Mouse (Mus musculus): Measurements from ENCODE around the gene Eva1c. TPM values are rescaled to one million over a fixed set of nuclear protein-coding genes. Genes with fewer than 3 reads are reported as not detected.

The Eva1c gene
- polyA plus RNA-seq, 1 experiment = 2.2 TPM

DNA sequence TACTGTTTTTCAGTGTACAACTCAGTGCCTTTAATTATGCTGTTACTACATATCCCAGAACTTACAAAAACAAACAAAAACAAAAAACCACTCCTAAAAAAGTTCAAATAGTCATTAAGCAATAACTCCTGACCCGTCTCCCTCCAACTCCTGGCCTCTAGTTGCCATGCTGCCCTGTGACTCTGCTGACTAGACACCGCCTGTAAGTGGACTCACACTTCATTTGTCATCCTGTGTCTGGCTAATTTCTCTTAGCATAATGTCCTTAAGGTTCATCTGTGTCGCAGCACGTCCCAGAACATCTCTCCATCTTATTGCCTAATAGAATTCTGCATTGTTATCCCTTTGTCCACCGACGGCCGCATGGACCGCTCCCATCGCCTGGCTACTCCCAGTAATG lies 979 bp downstream of the Eva1c start:
- no peak for DNase-seq (ENCODE audit: low read depth)
- TF ChIP-seq CTCF (IDR thresholded peaks at IDR 0.05; ENCODE audit: borderline replicate concordance, extremely low read depth, insufficient read depth, insufficient read length) (no peak), POLR2A (IDR thresholded peaks at IDR 0.05; ENCODE audit: borderline replicate concordance, extremely low read depth, insufficient read depth, insufficient read length, poor library complexity, severe bottlenecking) (no peak)

DNA sequence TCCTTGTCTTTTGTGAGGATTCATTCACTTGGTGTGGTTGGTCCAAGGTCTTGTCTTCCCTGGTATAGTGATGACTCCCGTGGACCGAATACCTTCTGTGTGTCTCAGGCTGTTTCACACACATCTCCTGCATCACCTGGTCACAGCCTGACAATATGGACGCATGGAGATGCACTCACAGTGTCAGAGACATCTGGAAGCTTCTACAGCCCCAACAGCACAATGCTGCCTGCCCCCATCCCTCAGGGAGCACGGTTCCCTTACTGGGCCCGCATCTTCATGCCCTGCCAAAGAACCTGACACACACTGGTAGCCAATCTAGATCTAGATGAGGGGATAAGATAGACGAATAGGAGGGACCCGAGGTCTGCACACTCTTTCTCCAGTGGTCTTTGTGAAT lies 2.6 kb downstream of the Eva1c start:
- TF ChIP-seq CTCF (IDR thresholded peaks at IDR 0.05; ENCODE audit: borderline replicate concordance, extremely low read depth, insufficient read depth, insufficient read length) (no peak), POLR2A (IDR thresholded peaks at IDR 0.05; ENCODE audit: borderline replicate concordance, extremely low read depth, insufficient read depth, insufficient read length, poor library complexity, severe bottlenecking) (no peak)
- DNase-seq (ENCODE audit: low read depth) = no peak

DNA sequence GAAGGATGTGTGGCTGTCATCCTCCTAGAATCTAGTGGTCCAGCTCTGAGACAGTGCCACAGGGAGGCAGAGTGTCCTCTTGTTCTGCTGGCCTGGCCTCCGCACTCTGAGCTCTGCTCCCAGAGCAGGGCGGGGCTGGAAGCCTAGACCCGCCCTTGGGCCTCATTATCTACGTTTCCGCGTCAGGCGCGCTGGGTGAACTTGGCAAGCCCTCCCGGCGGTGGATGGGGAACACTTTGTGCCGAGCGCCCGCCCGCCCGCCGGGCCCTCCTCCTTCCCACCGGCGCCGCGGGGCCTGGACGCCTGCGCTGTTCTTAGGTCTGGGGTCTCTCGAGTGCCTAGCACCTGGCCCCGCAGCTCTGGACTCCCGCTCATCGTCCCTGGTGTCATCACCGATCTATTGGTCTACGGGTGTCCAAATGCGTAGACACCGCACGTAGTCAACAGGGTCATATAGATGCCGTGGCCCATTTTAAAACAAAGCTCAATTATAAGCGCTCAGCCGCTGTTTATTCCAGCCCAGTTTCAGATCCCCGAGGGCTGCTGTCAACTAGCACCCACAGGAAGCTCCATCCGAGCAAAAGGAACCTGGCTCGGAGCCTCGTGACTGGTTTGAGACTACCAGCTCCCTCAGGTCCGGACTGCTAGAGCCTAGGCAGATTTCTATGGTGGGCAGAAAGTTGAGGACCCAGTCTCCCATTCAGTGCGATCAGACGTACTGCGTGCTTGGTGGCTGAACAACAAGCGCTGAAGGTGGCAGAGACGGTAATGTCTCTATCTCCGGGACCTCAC lies 3.6 kb downstream of the Eva1c start:
- peak; percentile 90 for DNase-seq (ENCODE audit: low read depth)
- TF ChIP-seq CTCF (IDR thresholded peaks at IDR 0.05; ENCODE audit: borderline replicate concordance, extremely low read depth, insufficient read depth, insufficient read length) (0 out of 2 replicates have a peak, but pooled peaks have one; percentile 23), POLR2A (IDR thresholded peaks at IDR 0.05; ENCODE audit: borderline replicate concordance, extremely low read depth, insufficient read depth, insufficient read length, poor library complexity, severe bottlenecking) (no peak)

DNA sequence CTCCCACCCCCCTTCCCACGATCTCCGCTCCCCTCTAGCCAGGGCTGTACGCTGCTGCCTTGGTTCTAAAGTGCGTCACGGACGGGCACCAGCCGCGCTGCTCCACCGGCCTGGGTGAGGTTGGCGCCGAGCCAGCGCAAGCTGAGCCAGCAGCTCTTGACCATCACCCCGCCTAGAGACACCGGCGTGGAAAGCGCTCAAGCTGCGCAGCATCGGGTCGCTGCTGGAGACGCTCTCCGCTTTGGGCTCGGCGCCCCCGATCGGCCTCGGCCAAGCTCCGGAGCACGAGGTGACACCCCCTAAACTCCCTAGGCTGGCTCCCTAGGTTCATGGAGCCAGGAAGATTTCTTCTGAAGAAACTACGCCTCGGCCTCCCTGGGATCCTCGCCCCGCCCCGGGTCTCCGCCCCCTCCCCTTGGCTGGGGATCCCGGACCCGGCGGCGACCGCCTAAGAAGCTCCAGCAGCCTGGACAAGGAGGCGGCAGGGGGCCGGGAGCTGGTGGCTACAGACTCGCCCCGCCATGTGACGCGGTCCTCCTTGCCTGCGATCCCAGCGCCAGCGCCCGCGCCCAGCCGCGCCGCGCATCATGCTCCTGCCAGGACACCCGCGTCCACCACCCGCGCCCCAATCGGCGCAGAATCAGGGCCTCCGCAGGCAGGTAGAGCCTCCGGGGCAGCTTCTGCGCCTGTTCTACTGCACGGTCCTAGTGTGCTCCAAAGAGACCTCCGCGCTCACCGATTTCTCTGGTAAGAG lies 4.3 kb downstream of the Eva1c start:
- DNase-seq (ENCODE audit: low read depth) = peak; percentile 80
- TF ChIP-seq CTCF (IDR thresholded peaks at IDR 0.05; ENCODE audit: borderline replicate concordance, extremely low read depth, insufficient read depth, insufficient read length) (no peak), POLR2A (IDR thresholded peaks at IDR 0.05; ENCODE audit: borderline replicate concordance, extremely low read depth, insufficient read depth, insufficient read length, poor library complexity, severe bottlenecking) (no peak)

DNA sequence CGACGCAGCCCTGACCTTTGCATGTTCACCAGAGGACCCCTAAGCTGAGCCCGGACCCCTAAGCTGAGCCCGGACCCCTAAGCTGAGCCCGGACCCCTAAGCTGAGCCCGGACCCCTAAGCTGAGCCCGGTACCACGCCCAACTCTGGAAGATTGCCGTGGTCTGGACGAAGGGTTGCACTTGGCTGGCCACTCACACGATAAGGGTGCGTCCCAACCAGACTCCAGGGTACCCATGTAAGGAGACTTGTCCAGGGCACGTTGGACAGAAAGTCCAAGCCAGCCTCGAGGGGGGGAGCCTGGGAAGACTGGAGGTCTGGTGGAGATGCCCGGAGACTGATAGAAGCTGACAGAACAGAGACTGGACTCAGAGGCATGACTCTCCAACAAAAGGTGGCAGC lies 5.2 kb downstream of the Eva1c start:
- no peak for TF ChIP-seq CTCF (IDR thresholded peaks at IDR 0.05; ENCODE audit: borderline replicate concordance, extremely low read depth, insufficient read depth, insufficient read length)
- TF ChIP-seq POLR2A (IDR thresholded peaks at IDR 0.05; ENCODE audit: borderline replicate concordance, extremely low read depth, insufficient read depth, insufficient read length, poor library complexity, severe bottlenecking) = no peak
- no peak for DNase-seq (ENCODE audit: low read depth)

DNA sequence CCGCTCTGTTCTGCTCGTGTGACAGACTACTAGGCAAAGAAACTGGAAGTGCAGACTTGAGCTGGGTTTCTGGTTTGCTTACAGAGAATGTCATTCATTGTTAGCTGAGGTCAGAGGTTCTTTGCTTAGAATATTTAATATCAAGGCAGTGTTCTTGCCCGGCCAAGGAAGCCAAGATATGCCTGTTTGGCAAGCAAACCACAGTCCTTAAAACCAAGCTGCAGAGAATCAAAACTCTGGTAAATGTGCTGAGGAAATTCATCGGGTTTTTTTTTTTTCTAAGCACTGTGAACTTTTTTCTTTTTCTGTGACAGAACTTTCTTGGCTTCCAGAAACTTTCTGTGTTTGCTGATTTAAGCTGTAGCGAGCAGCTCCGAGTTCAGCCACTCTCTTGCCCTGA lies 6.0 kb downstream of the Eva1c start:
- TF ChIP-seq POLR2A (IDR thresholded peaks at IDR 0.05; ENCODE audit: borderline replicate concordance, extremely low read depth, insufficient read depth, insufficient read length, poor library complexity, severe bottlenecking) = no peak
- no peak for TF ChIP-seq CTCF (IDR thresholded peaks at IDR 0.05; ENCODE audit: borderline replicate concordance, extremely low read depth, insufficient read depth, insufficient read length)
- no peak for DNase-seq (ENCODE audit: low read depth)

DNA sequence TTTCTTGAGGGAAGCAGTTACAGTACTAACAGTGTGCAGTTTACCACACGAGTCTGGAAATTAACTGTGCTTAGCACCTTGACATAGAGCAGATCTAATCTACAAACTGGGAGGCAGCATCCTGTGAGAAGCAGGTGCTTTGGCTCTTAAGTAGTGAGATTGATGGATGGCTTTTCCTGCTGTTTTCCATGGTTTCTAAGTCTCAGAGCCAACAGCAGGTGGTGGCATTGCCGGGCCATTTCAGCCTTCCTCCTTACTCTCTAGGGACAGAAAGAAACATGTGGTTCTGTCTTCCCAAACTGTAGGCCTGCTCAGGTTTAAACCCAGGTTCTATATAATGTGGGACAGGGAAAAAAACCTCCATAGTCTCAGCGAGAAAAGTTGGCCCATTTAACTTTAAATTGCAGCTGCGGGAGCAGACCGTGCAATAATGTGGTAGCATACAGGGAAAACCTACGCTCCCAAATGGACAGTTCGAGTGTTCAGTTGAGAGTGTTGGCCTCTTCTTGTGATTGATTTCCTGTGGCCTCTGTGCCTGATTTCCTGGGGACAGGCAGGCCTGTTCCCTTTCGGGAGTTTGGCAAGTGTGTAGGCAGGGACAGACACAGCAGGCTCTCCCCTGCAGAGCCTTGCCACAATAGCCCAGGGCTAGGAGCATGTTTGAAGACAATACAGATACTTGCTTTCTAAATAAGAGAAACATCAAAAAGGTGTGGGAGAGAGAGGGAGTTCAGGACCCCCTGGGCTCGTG lies 6.7 kb downstream of the Eva1c start:
- TF ChIP-seq POLR2A (IDR thresholded peaks at IDR 0.05; ENCODE audit: borderline replicate concordance, extremely low read depth, insufficient read depth, insufficient read length, poor library complexity, severe bottlenecking) (no peak), CTCF (IDR thresholded peaks at IDR 0.05; ENCODE audit: borderline replicate concordance, extremely low read depth, insufficient read depth, insufficient read length) (no peak)
- peak; percentile 55 for DNase-seq (ENCODE audit: low read depth)

DNA sequence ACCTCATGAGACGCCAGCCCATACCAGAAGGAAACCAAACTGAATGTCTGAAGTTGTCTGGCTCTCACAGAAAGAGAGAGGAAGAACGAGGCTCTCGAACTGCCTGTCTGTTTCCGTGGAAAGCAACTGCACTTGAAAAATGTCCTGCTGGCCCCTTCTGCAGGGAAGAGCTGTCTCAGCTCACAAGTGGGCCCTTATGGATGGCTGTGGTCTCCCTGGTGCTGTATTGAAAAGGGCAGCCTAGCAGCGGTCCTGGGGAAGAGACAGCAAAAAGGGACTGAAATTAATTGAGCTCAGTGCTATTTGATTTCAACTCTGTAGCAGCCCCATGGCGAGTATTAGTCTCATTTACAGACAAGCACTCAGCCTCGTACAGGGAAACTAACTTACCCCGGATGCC lies 10.9 kb downstream of the Eva1c start:
- peak; percentile 47 for DNase-seq (ENCODE audit: low read depth)
- TF ChIP-seq CTCF (IDR thresholded peaks at IDR 0.05; ENCODE audit: borderline replicate concordance, extremely low read depth, insufficient read depth, insufficient read length) = no peak
- no peak for TF ChIP-seq POLR2A (IDR thresholded peaks at IDR 0.05; ENCODE audit: borderline replicate concordance, extremely low read depth, insufficient read depth, insufficient read length, poor library complexity, severe bottlenecking)

DNA sequence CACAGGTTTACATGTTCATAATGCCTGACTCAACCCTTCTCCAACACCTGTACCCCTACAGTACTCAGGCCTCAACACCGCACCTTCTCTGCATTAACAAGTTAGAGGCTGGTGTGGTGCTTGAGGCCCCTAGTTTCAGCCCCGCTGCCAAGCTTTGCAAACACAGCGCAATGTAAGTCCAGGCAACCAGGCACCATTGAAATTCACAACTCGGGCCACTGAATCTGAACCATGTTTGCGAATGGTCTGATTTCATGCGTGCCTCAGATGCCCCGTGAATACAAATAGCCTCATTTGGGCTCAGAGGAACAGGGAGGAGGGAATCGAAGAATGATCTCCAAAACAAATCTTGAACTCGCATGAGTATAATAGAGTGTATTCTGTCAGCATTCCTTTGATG lies 15.6 kb downstream of the Eva1c start:
- TF ChIP-seq CTCF (IDR thresholded peaks at IDR 0.05; ENCODE audit: borderline replicate concordance, extremely low read depth, insufficient read depth, insufficient read length) = no peak
- TF ChIP-seq POLR2A (IDR thresholded peaks at IDR 0.05; ENCODE audit: borderline replicate concordance, extremely low read depth, insufficient read depth, insufficient read length, poor library complexity, severe bottlenecking) = no peak
- peak; percentile 92 for DNase-seq (ENCODE audit: low read depth)

DNA sequence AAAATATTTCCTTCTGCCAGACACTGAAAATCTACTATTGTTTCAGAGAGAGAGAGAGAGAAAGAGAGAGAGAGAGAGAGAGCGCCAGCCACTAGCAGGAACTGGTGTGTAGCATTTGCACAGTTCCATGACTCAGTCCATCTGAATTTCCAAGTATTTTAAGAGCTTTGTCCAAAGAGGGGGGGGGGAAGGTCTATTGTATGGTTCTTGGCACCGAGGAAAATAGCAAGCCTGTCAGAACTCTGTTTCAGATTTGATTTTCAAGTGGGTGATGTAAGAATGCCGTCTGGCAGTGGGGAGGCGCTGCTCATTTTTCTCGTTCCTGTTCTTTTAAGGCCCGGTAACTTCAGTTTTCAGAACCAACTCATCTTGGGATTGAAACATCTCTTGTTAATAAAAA lies 18.5 kb downstream of the Eva1c start:
- no peak for TF ChIP-seq CTCF (IDR thresholded peaks at IDR 0.05; ENCODE audit: borderline replicate concordance, extremely low read depth, insufficient read depth, insufficient read length)
- no peak for TF ChIP-seq POLR2A (IDR thresholded peaks at IDR 0.05; ENCODE audit: borderline replicate concordance, extremely low read depth, insufficient read depth, insufficient read length, poor library complexity, severe bottlenecking)
- peak; percentile 90 for DNase-seq (ENCODE audit: low read depth)

DNA sequence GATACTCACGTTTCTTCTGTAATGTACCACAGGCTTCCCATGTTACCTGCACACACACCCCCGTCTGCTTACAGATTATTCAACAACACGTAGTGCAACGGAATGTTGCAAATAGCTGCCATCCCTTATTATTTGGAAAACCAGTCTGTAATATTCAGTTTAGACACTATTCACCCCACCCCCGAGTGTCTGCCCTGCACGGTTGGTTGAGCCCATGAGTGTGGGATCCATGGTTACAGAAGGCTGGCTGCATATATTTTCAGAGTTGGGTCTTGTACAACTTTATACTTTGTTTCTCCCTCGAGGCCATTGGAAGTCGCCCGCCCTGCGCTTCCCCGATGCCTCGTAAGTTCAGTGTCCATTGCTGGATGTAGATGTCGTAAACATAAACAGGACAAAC lies 19.1 kb downstream of the Eva1c start:
- TF ChIP-seq CTCF (IDR thresholded peaks at IDR 0.05; ENCODE audit: borderline replicate concordance, extremely low read depth, insufficient read depth, insufficient read length) = no peak
- TF ChIP-seq POLR2A (IDR thresholded peaks at IDR 0.05; ENCODE audit: borderline replicate concordance, extremely low read depth, insufficient read depth, insufficient read length, poor library complexity, severe bottlenecking) = no peak
- peak; percentile 75 for DNase-seq (ENCODE audit: low read depth)

Measured in brain, embryonic 14.5 days (tissue).